Mouse (Mus musculus) liver, postnatal 0 days (tissue): ENCODE results near the gene Trib2.

Experiments used
- CTCF ChIP-seq: sonication (generic); IDR thresholded peaks from 2 replicates; pipeline ENCODE4 v1.5.1; 2016; ENCODE audit warnings: antibody characterized with exemption, low read depth
- EP300 ChIP-seq: IDR thresholded peaks from 2 replicates; pipeline ENCODE4 v1.6.1; 2016; ENCODE audit warnings: antibody characterized with exemption, low read depth, mild to moderate bottlenecking

- TF ChIP-seq CTCF (no peak), EP300 (no peak)
Observed at GRCm38 (mm10) chr12:15848391-15848790, 31.7 kb upstream of the Trib2 start.
